Comparison of ENCODE assay signal across 32 mouse cellular contexts in genomic region chr13:36181231-36181630, GRCm38 (mm10).
"Had no signal": no experiment of that assay in that cellular context is flagged by ENCODE, and none has a peak within 500 bp of the region (broad histone marks: within the 10 kb centered on the region; RNA-seq: fewer than 3 reads in every experiment).

No protein-coding gene starts in this region.

- H3K36me3 ChIP-seq: heart, embryonic 13.5 days; heart, embryonic 15.5 days; hindbrain, embryonic 10.5 days; hindbrain, embryonic 12.5 days; hindbrain, embryonic 13.5 days; hindbrain, embryonic 15.5 days; intestine, embryonic 15.5 days; kidney, embryonic 15.5 days had no signal

- H3K27me3 ChIP-seq: heart, embryonic 13.5 days; heart, embryonic 15.5 days; hindbrain, embryonic 12.5 days; hindbrain, embryonic 13.5 days; hindbrain, embryonic 15.5 days; intestine, embryonic 15.5 days; kidney, embryonic 15.5 days had no signal

- ATAC-seq: hindbrain, embryonic 16.5 days; hindbrain, postnatal 0 days; inflammation-experienced regulatory T-cells, adult 6 months; intestine, embryonic 15.5 days; intestine, embryonic 16.5 days; intestine, postnatal 0 days had no signal

- DNase-seq: heart, postnatal 14 days; heart, postnatal 36 days; heart, postnatal 4 days; kidney, adult 11 months; kidney, adult 18-20 months; kidney, adult 2 months; kidney, adult 8-10 months; kidney, adult 9 months; kidney, postnatal 10 days; kidney, postnatal 14 days; kidney, postnatal 25 days; kidney, postnatal 36 days; kidney, postnatal 4 days; layer of hippocampus, adult 9-11 months; layer of hippocampus, postnatal 36 days had no signal

- H3K9ac ChIP-seq: heart, embryonic 13.5 days; heart, embryonic 15.5 days; hindbrain, embryonic 12.5 days; hindbrain, embryonic 13.5 days; hindbrain, embryonic 14.5 days; hindbrain, embryonic 15.5 days; intestine, embryonic 15.5 days; kidney, embryonic 15.5 days had no signal

- H3K9me3 ChIP-seq: heart, embryonic 13.5 days; heart, embryonic 15.5 days; hindbrain, embryonic 10.5 days; hindbrain, embryonic 12.5 days; hindbrain, embryonic 13.5 days; hindbrain, embryonic 15.5 days; intestine, embryonic 15.5 days; kidney, embryonic 15.5 days had no signal

- H3K4me3 ChIP-seq: heart, embryonic 13.5 days; heart, embryonic 15.5 days; hindbrain, embryonic 10.5 days; hindbrain, embryonic 12.5 days; hindbrain, embryonic 13.5 days; hindbrain, embryonic 15.5 days; intestine, embryonic 15.5 days; kidney, embryonic 15.5 days; layer of hippocampus, adult 2 months; left cerebral cortex, adult 2 months had no signal

- H3K27ac ChIP-seq: heart, embryonic 13.5 days; heart, embryonic 15.5 days; hindbrain, embryonic 10.5 days; hindbrain, embryonic 12.5 days; hindbrain, embryonic 13.5 days; hindbrain, embryonic 14.5 days; hindbrain, embryonic 15.5 days; hindbrain, postnatal 0 days; intestine, embryonic 15.5 days; kidney, embryonic 15.5 days; kidney, postnatal 0 days; layer of hippocampus, adult 2 months; left cerebral cortex, adult 2 months had no signal

- H3K4me1 ChIP-seq: heart, embryonic 15.5 days; hindbrain, embryonic 12.5 days; hindbrain, embryonic 13.5 days; hindbrain, embryonic 15.5 days; intestine, embryonic 15.5 days; kidney, embryonic 15.5 days had no signal

- H3K4me2 ChIP-seq: heart, embryonic 13.5 days; heart, embryonic 15.5 days; hindbrain, embryonic 12.5 days; hindbrain, embryonic 13.5 days; hindbrain, embryonic 14.5 days; hindbrain, embryonic 15.5 days; intestine, embryonic 15.5 days; kidney, embryonic 15.5 days had no signal
